Mouse (Mus musculus) heart, adult 18-20 months (tissue): Measurements from ENCODE around the gene Zfp874a. TPM values are rescaled to one million over a fixed set of nuclear protein-coding genes. Genes with fewer than 3 reads are reported as not detected.
"Not testable (repeated sequence)": the region's sequence is repeated elsewhere in the genome, so short reads cannot be mapped to it uniquely, and the experiment has no call there.

Experiments
- DNase-seq, 2 experiments: peaks; one replicate each; pipeline ENCODE4 v3.0.0; 2021 to 2022; ENCODE audit warnings: mixed read lengths in 1 of 2
- long read RNA-seq, 2 experiments: library from polyadenylated mRNA; stranded (forward); transcript quantifications; one replicate each; pipeline ENCODE4 v2.0.0; 2021
- total RNA-seq, 2 experiments: library from RNA; stranded (reverse); gene quantifications; 2 replicates each; pipeline ENCODE4 v1.2.3; 2021

The Zfp874a gene
- total RNA-seq, result 1 to 10 TPM; 7.9 to 8.8 TPM
- long read RNA-seq, experiment 1, partial matches to known transcripts, result 0 of 1 reads
- long read RNA-seq, experiment 1, other reads (novel, unspliced or antisense), result 0 of 1 reads
- long read RNA-seq, experiment 2, partial matches to known transcripts, result 0 of 2 reads
- long read RNA-seq, experiment 2, other reads (novel, unspliced or antisense), result 1 of 2 reads

- peak; percentile 96 to 97 for DNase-seq
These were observed at the start of gene Zfp874a for GRCm38 (mm10) chr13:67451172-67452020. TSS of gene Zfp874a (minus strand) at chr13:67451624.

GRCm38 (mm10) chr13:67500908-67501307 lies 49.5 kb upstream of the Zfp874a start:
- DNase-seq, result no peak

- DNase-seq, result peak; percentile 93 to 94
These were observed 48.8 kb upstream of the Zfp874a start, which contains the start of gene Zfp58 for GRCm38 (mm10) chr13:67500084-67500719. TSS of gene Zfp58 (minus strand) at chr13:67500555.

GRCm38 (mm10) chr13:67495631-67496030 lies 44.2 kb upstream of the Zfp874a start:
- no peak for DNase-seq

GRCm38 (mm10) chr13:67484424-67484811 lies 33.0 kb upstream of the Zfp874a start:
- no peak for DNase-seq

- peak; percentile 95 to 97 for DNase-seq
These were observed 32.4 kb upstream of the Zfp874a start, which contains the start of gene Zfp874b for GRCm38 (mm10) chr13:67483625-67484423. TSS of gene Zfp874b (minus strand) at chr13:67484258.

GRCm38 (mm10) chr13:67481528-67481927 lies 30.1 kb upstream of the Zfp874a start:
- DNase-seq, result no peak

- no peak for DNase-seq
These were observed 17.9 kb upstream of the Zfp874a start for GRCm38 (mm10) chr13:67469274-67469673.

- DNase-seq, result peak in 1 of 2 experiments; percentile 8
These were observed 12.2 kb upstream of the Zfp874a start for GRCm38 (mm10) chr13:67463506-67464185.

- DNase-seq, result no peak
These were observed 541 bp upstream of the Zfp874a start for GRCm38 (mm10) chr13:67452021-67452309.

GRCm38 (mm10) chr13:67437095-67437494 lies 14.3 kb downstream of the Zfp874a start:
- not testable (repeated sequence) for DNase-seq

- DNase-seq, result no peak
These were observed 23.3 kb downstream of the Zfp874a start for GRCm38 (mm10) chr13:67428116-67428515.

GRCm38 (mm10) chr13:67425699-67426098 lies 25.7 kb downstream of the Zfp874a start:
- DNase-seq, result not testable (repeated sequence)

- DNase-seq, result not testable (repeated sequence)
These were observed 28.9 kb downstream of the Zfp874a start for GRCm38 (mm10) chr13:67422532-67422931.

GRCm38 (mm10) chr13:67421207-67421857 lies 30.1 kb downstream of the Zfp874a start, which contains the start of gene Zfp459:
TSS of gene Zfp459 (minus strand) at chr13:67421418.
- DNase-seq, result peak; percentile 28 to 48

GRCm38 (mm10) chr13:67420558-67421206 lies 30.7 kb downstream of the Zfp874a start:
- no peak for DNase-seq

- DNase-seq, result no peak
These were observed 34.6 kb downstream of the Zfp874a start for GRCm38 (mm10) chr13:67416811-67417210.

GRCm38 (mm10) chr13:67415759-67416158 lies 35.7 kb downstream of the Zfp874a start:
- no peak for DNase-seq

GRCm38 (mm10) chr13:67413634-67414033 lies 37.8 kb downstream of the Zfp874a start:
- DNase-seq, result not testable (repeated sequence)

- DNase-seq, result peak; percentile 88
These were observed 52.1 kb downstream of the Zfp874a start, which contains the start of gene Zfp429 for GRCm38 (mm10) chr13:67399183-67399903. TSS of gene Zfp429 (minus strand) at chr13:67399819.
